9 mouse cellular contexts compared by ENCODE assay signal in genomic region chr3:149088621-149089128, GRCm38 (mm10).
A peak's percentile ranks its signal among the peaks of the same experiment; 100 is the strongest.
DNase-seq lines count a peak whose midpoint lies in the region; ATAC-seq and TF ChIP-seq lines count a peak whose summit lies in the region.
"Had no signal": no experiment of that assay in that cellular context is flagged by ENCODE, and none has a peak within 500 bp of the region (broad histone marks: within the 10 kb centered on the region; RNA-seq: fewer than 3 reads in every experiment).

No protein-coding gene starts in this region.

- H3K4me2 ChIP-seq in forebrain, embryonic 15.5 days (replicated peaks) = peak overlapping the region; percentile 62
- peak overlapping the region; percentile 53 for H3K4me2 ChIP-seq in kidney, embryonic 15.5 days
- H3K4me2 ChIP-seq in midbrain, embryonic 12.5 days (replicated peaks) = peak overlapping the region; percentile 59

- no peaks in the 10 kb centered on the region for H3K9me3 ChIP-seq in forebrain, embryonic 15.5 days
- no peaks in the 10 kb centered on the region for H3K9me3 ChIP-seq in kidney, embryonic 15.5 days (replicated peaks)
- H3K9me3 ChIP-seq in midbrain, embryonic 12.5 days = no peaks in the 10 kb centered on the region

- ATAC-seq in forebrain, embryonic 15.5 days (replicated peaks) = peak; percentile 76
- ATAC-seq in kidney, embryonic 15.5 days (replicated peaks; ENCODE audit: low FRiP score) = peak; percentile 67
- ATAC-seq in midbrain, embryonic 12.5 days (ENCODE audit: low FRiP score, low read depth) = peak; percentile 70

- intact Hi-C loops in left cerebral cortex, postnatal 25 days (cut with DNase I) = no loop called here

- no peak for TF ChIP-seq CTCF in layer of hippocampus, adult 2 months (conservative IDR thresholded peaks at IDR 0.05)

- H3K27ac ChIP-seq in layer of hippocampus, adult 2 months = no peak overlapping the region
- no peak overlapping the region for H3K27ac ChIP-seq in forebrain, embryonic 15.5 days (replicated peaks)
- no peak overlapping the region for H3K27ac ChIP-seq in kidney, embryonic 15.5 days
- H3K27ac ChIP-seq in midbrain, embryonic 12.5 days (replicated peaks) = peak overlapping the region; percentile 63; the same call in 1 of the 2 replicates

- no peak for DNase-seq in layer of hippocampus, adult 2 months (ENCODE audit: low spot score in 2 of 2)
- DNase-seq in layer of hippocampus, adult 9-11 months = no peak
- no peak for DNase-seq in right cerebral cortex, postnatal 10 days (ENCODE audit: low spot score in 2 of 2)
- no peak for DNase-seq in left cerebral cortex, postnatal 25 days (ENCODE audit: low spot score in 2 of 2)
- no peak for DNase-seq in cerebellum, adult 9-11 months

- WGBS in forebrain, embryonic 15.5 days = 2% methylated on average over 16 of the region's 16 CpGs
- 7% methylated on average over 16 of the region's 16 CpGs for WGBS in kidney, embryonic 15.5 days
- 4% methylated on average over 16 of the region's 16 CpGs for whole genome bisulfite sequencing in midbrain, embryonic 12.5 days

- peaks cover 10% of the 10 kb centered on the region for H3K4me1 ChIP-seq in forebrain, embryonic 15.5 days
- peaks cover 64% of the 10 kb centered on the region for H3K4me1 ChIP-seq in kidney, embryonic 15.5 days
- H3K4me1 ChIP-seq in midbrain, embryonic 12.5 days = peaks cover 37% of the 10 kb centered on the region

- peak overlapping the region; percentile 39 for H3K9ac ChIP-seq in forebrain, embryonic 15.5 days (replicated peaks)
- peak overlapping the region; percentile 11; the same call in 1 of the 2 replicates for H3K9ac ChIP-seq in kidney, embryonic 15.5 days
- H3K9ac ChIP-seq in midbrain, embryonic 12.5 days (replicated peaks) = peak overlapping the region; percentile 31; the same call in 1 of the 2 replicates

- 0 out of 2 replicates have a peak, but pooled peaks cover 3% of the 10 kb centered on the region for H3K27me3 ChIP-seq in forebrain, embryonic 15.5 days
- H3K27me3 ChIP-seq in kidney, embryonic 15.5 days = no peaks in the 10 kb centered on the region
- H3K27me3 ChIP-seq in midbrain, embryonic 12.5 days = peaks cover 10% of the 10 kb centered on the region; the same call in 1 of the 2 replicates

- H3K36me3 ChIP-seq in forebrain, embryonic 15.5 days = no peaks in the 10 kb centered on the region
- H3K36me3 ChIP-seq in kidney, embryonic 15.5 days = no peaks in the 10 kb centered on the region
- H3K36me3 ChIP-seq in midbrain, embryonic 12.5 days = no peaks in the 10 kb centered on the region
- H3K36me3 ChIP-seq: G1E had no signal

- peak overlapping the region; percentile 17; the same call in 1 of the 2 replicates for H3K4me3 ChIP-seq in layer of hippocampus, adult 2 months
- peak overlapping the region; percentile 35 for H3K4me3 ChIP-seq in forebrain, embryonic 15.5 days
- peak overlapping the region; percentile 23 for H3K4me3 ChIP-seq in kidney, embryonic 15.5 days (replicated peaks)
- H3K4me3 ChIP-seq in midbrain, embryonic 12.5 days = peak overlapping the region; percentile 31
